Mouse (Mus musculus) kidney, embryonic 14.5 days (tissue): ENCODE measurements around the gene Nfib. TPM values are rescaled to one million over a fixed set of nuclear protein-coding genes. Genes with fewer than 3 reads are reported as not detected.

Source experiments
- ATAC-seq: fragments of 200-750 bp; cut with Nextera tagmentation; 2 replicates; pipeline ENCODE4 v1.8.0; 2017; ENCODE audit warnings: moderate number of reproducible peaks, mild to moderate bottlenecking, moderate TSS enrichment, moderate library complexity; ENCODE audit not compliant: low FRiP score, low TSS enrichment
- H3K27ac ChIP-seq: fragments of 300-500 bp; sonication (generic); 2 replicates; pipeline ENCODE4 v1.5.1; 2014; ENCODE audit warnings: low read depth, mild to moderate bottlenecking, low read length, moderate library complexity, mixed read lengths
- H3K27me3 ChIP-seq: fragments of 300-500 bp; sonication (generic); 2 replicates; pipeline ENCODE4 v1.6.1; 2014; ENCODE audit warnings: mild to moderate bottlenecking, low read length; ENCODE audit not compliant: control insufficient read depth, insufficient read depth
- H3K36me3 ChIP-seq: fragments of 300-500 bp; sonication (generic); 2 replicates; pipeline ENCODE4 v1.6.1; 2014; ENCODE audit warnings: low read length, mixed read lengths; ENCODE audit not compliant: control insufficient read depth, insufficient read depth
- H3K4me1 ChIP-seq: fragments of 300-500 bp; sonication (generic); 2 replicates; pipeline ENCODE4 v1.6.1; 2014; ENCODE audit warnings: low read length, mixed read lengths; ENCODE audit not compliant: control insufficient read depth, insufficient read depth
- H3K4me2 ChIP-seq: fragments of 300-500 bp; sonication (generic); replicated peaks from 2 replicates; pipeline ENCODE4 v1.6.1; 2014; ENCODE audit warnings: low read depth, mild to moderate bottlenecking, low read length
- H3K4me3 ChIP-seq: fragments of 300-500 bp; sonication (generic); 2 replicates; pipeline ENCODE4 v1.5.1; 2014; ENCODE audit warnings: mild to moderate bottlenecking, low read length
- H3K9ac ChIP-seq: fragments of 300-500 bp; sonication (generic); 2 replicates; pipeline ENCODE4 v1.6.1; 2014; ENCODE audit warnings: low read depth, mild to moderate bottlenecking, low read length, moderate library complexity
- H3K9me3 ChIP-seq: fragments of 300-500 bp; sonication (generic); 2 replicates; pipeline ENCODE4 v1.6.1; 2016; ENCODE audit warnings: low read length; ENCODE audit not compliant: control insufficient read depth
- WGBS: fragments of 180-500 bp; shearing (Covaris S2); extraction: QIAGEN DNeasy Blood & Tissue Kit; methylation state at CpG from one replicate; pipeline ENCODE4 v1.1.7; 2014; 5-methylcytosine and 5-hydroxymethylcytosine counted together
- polyA plus RNA-seq: library from polyadenylated mRNA; unstranded; fragments of >200 nt; fragmentation: Nextera tagmentation; extraction: Ambion mirVana; gene quantifications from 2 replicates; pipeline ENCODE4 v1.2.1, GENCODE M21; 2014

Gene Nfib
- polyA plus RNA-seq, 1 experiment from 2014 or later = 36.0 TPM

- Histone ChIP-seq H3K36me3 (no peaks in the 10 kb centered on the region), H3K4me1 (peaks cover 17% of the 10 kb centered on the region), H3K9ac (no peak overlapping the region), H3K9me3 (no peaks in the 10 kb centered on the region), H3K4me3 (no peak overlapping the region), H3K4me2 (no peak overlapping the region), H3K27ac (no peak overlapping the region), H3K27me3 (no peaks in the 10 kb centered on the region)
- no peak for ATAC-seq
- WGBS = 86% methylated on average over 4 of the region's 4 CpGs
Observed at GRCm38 (mm10) chr4:82360081-82360511, 345.5 kb downstream of the Nfib start.

- 83% methylated on average over 3 of the region's 3 CpGs for WGBS
- no peak overlapping the region for H3K4me2 ChIP-seq
Observed at GRCm38 (mm10) chr4:82359110-82359509, 346.4 kb downstream of the Nfib start.

GRCm38 (mm10) chr4:82349006-82349405 is 356.5 kb downstream of the Nfib start:
- no peaks in the 10 kb centered on the region for H3K27me3 ChIP-seq
- no peak overlapping the region for H3K4me2 ChIP-seq
- H3K4me3 ChIP-seq = no peak overlapping the region
- H3K4me1 ChIP-seq = peaks cover 16% of the 10 kb centered on the region; the same call in 1 of the 2 replicates
- no peak for ATAC-seq
- H3K9ac ChIP-seq = no peak overlapping the region
- peaks cover 5% of the 10 kb centered on the region; the same call in 1 of the 2 replicates for H3K36me3 ChIP-seq
- 100% methylated on average over 1 of the region's 1 CpGs for WGBS
- no peak overlapping the region for H3K27ac ChIP-seq
- H3K9me3 ChIP-seq = no peaks in the 10 kb centered on the region

More at GRCm38 (mm10) chr4:82359110-82359509, 346.4 kb downstream of the Nfib start:
- H3K36me3 ChIP-seq = no peaks in the 10 kb centered on the region
- H3K9me3 ChIP-seq = no peaks in the 10 kb centered on the region
- no peak overlapping the region for H3K9ac ChIP-seq
- ATAC-seq = no peak
- no peaks in the 10 kb centered on the region for H3K27me3 ChIP-seq
- peaks cover 11% of the 10 kb centered on the region; the same call in 1 of the 2 replicates for H3K4me1 ChIP-seq
- no peak overlapping the region for H3K27ac ChIP-seq
- no peak overlapping the region for H3K4me3 ChIP-seq

DNA sequence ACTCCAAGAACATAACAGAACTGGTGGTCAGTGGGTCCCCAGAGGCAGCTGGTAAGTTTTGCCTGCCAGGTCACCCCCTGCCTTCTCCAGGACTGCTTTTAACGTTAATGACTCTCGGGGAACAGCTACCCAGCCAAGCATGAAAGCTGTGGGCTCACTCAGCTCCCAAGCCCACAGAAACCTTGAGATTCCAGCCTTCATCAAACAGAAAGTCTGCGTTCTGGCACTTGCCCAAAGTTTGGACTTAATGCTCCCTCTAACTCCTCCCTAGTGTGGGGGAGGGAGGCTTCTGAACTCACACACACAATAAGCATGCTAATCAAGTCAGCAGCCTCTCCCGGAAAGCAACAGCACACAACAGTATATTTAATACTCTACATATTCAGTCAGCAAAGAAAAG is 360.8 kb downstream of the Nfib start:
- peaks cover 16% of the 10 kb centered on the region; the same call in 1 of the 2 replicates for H3K4me1 ChIP-seq
- no peak overlapping the region for H3K9ac ChIP-seq
- peak; percentile 89 for ATAC-seq
- H3K4me3 ChIP-seq = no peak overlapping the region
- H3K27ac ChIP-seq = peak overlapping the region; percentile 52; the same call in 1 of the 2 replicates
- WGBS = 7% methylated on average over 4 of the region's 4 CpGs
- H3K9me3 ChIP-seq = no peaks in the 10 kb centered on the region
- H3K27me3 ChIP-seq = no peaks in the 10 kb centered on the region
- H3K36me3 ChIP-seq = peaks cover 3% of the 10 kb centered on the region; the same call in 1 of the 2 replicates
- H3K4me2 ChIP-seq = peak overlapping the region; percentile 10; the same call in 1 of the 2 replicates

DNA sequence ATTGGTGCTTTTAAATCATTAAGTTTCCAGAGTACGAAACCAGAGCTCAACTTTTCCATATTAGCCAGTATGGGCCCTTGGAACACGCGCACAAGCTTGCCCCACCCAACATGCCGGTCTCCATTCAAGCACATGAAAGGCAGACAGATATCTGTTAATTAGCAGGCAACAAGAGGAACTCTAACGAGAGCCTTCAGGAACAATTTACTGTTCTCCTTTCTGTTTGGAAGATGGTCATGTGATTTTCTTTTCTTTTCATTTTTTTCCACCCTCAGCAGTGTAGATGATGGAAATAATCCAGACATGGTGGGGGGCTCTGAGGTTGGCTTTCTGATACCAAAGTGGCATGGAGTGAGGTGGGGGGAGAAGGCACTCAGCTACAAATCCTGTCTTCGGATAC is 361.3 kb downstream of the Nfib start:
- ATAC-seq = no peak
- H3K4me2 ChIP-seq = 0 out of 2 replicates have a peak overlapping the region, but pooled peaks have one; percentile 10
- WGBS = 62% methylated on average over 6 of the region's 6 CpGs

DNA sequence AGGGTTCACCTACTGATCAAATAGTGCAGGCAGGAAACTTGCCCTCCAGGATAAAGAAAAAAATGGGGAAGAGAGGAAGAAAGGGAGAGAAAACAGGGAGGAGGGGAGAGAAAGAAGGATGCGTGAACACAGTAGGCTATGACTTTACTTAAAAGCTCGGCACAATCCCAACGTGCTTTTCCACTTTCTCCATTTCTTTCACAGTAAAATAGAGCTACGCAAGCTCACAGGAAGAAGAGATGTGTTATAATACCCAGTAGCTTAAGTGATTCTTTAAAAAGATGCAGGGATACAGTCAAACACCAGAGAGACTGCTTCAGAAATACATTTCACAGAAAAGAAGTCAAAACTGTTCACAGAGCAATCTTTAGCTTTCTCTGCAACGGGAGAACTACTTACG is 366.6 kb downstream of the Nfib start:
- Histone ChIP-seq H3K27me3 (no peaks in the 10 kb centered on the region), H3K36me3 (no peaks in the 10 kb centered on the region), H3K4me1 (no peaks in the 10 kb centered on the region; the same call in 1 of the 2 replicates), H3K9ac (no peak overlapping the region), H3K27ac (no peak overlapping the region), H3K9me3 (no peaks in the 10 kb centered on the region), H3K4me3 (no peak overlapping the region), H3K4me2 (no peak overlapping the region)
- no peak for ATAC-seq
- 78% methylated on average over 6 of the region's 6 CpGs for WGBS

More for the DNA sequence above, 361.3 kb downstream of the Nfib start:
- H3K27me3 ChIP-seq = no peaks in the 10 kb centered on the region
- H3K9me3 ChIP-seq = no peaks in the 10 kb centered on the region
- no peak overlapping the region for H3K4me3 ChIP-seq
- H3K9ac ChIP-seq = no peak overlapping the region
- H3K36me3 ChIP-seq = peaks cover 3% of the 10 kb centered on the region; the same call in 1 of the 2 replicates
- H3K27ac ChIP-seq = peak overlapping the region; percentile 48; the same call in 1 of the 2 replicates
- peaks cover 16% of the 10 kb centered on the region; the same call in 1 of the 2 replicates for H3K4me1 ChIP-seq

- Histone ChIP-seq H3K27me3 (no peaks in the 10 kb centered on the region), H3K36me3 (no peaks in the 10 kb centered on the region), H3K4me3 (no peak overlapping the region), H3K9me3 (no peaks in the 10 kb centered on the region), H3K9ac (no peak overlapping the region), H3K4me1 (no peaks in the 10 kb centered on the region), H3K4me2 (no peak overlapping the region), H3K27ac (no peak overlapping the region)
- no peak for ATAC-seq
- WGBS = 49% methylated on average over 3 of the region's 3 CpGs
Observed at GRCm38 (mm10) chr4:82338481-82338880, 367.1 kb downstream of the Nfib start.

DNA sequence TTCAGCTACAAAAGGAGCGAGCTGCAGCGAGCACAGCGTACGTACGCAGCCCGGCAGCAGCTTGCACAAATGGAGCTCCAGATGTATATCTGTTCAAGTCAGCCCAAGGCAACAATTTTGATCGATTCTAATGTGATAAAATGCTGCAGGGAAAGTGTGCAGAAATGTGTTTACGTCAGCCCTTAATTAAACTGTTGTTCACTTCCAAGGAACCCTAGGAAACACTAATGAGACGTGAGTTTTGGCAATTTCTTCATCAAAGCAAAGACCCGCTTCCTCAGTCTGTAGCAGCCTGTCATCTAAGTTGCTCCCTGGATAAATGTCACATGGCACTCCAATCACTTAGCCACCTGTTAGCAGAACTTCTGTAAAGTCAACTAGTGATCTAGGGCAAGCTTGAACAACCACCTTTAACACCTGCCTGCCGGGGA is 368.6 kb downstream of the Nfib start:
- Histone ChIP-seq H3K27me3 (no peaks in the 10 kb centered on the region), H3K9ac (no peak overlapping the region), H3K4me1 (no peaks in the 10 kb centered on the region), H3K27ac (no peak overlapping the region), H3K4me2 (no peak overlapping the region), H3K36me3 (no peaks in the 10 kb centered on the region), H3K4me3 (no peak overlapping the region), H3K9me3 (no peaks in the 10 kb centered on the region)
- no peak for ATAC-seq
- 62% methylated on average over 11 of the region's 11 CpGs for WGBS

DNA sequence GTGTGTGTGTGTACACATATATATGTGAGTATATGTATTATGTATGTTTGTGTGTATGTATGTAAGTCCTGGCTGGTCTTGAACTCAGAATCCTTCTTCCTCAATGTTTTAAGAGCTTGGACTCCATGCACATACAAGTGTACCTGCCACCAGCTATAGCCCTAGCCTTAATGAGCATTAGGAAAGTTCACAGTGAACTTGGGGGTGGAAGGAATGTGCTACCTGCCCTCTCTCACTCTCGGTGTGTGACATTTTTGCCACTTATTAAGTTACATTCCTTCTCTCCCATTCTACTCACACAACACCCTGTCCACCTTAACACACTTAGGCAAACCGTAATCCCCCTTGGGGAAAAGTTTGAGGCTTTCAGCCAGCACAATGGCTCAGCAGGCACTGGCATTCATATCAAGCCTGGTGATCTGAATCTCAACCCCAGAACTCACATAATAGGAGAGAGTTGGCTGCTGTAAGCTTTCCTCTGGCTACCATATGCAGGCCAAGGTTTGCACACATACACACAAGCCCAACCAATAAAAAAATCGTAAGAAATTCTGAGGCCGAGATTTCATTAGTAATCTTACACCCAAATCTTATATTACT is 370.2 kb downstream of the Nfib start:
- no peak overlapping the region for H3K4me3 ChIP-seq
- H3K36me3 ChIP-seq = peaks cover 2% of the 10 kb centered on the region; the same call in 1 of the 2 replicates
- no peaks in the 10 kb centered on the region for H3K9me3 ChIP-seq
- no peak for ATAC-seq
- H3K9ac ChIP-seq = no peak overlapping the region
- 83% methylated on average over 4 of the region's 4 CpGs for WGBS
- H3K4me1 ChIP-seq = no peaks in the 10 kb centered on the region
- no peak overlapping the region for H3K4me2 ChIP-seq
- no peak overlapping the region for H3K27ac ChIP-seq
- no peaks in the 10 kb centered on the region for H3K27me3 ChIP-seq
